Mouse (Mus musculus): ENCODE data around the gene Tti1.
A peak's percentile ranks its signal among the peaks of the same experiment; 100 is the strongest.

Gene Tti1

DNA sequence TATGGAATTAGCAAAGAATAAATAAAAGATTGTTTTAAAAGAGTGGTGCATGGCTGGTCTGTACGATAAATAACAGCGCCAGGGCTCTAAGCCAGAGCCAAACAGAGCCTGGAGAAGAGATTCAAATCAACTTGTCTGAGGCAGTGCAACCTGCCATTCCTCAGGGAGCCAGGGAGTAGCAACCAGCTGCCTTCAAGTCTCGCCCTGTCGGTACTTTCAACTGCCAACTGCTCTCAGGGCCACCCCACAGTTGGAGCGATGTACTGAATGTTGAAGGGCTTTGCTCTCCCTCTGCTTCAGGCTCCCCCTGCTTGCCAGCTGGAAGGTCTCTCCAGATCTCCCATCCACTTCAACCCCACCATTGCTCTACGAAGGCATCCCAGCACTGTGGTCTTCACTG is 58.1 kb downstream of the Tti1 start:
- no peak for DNase-seq

DNA sequence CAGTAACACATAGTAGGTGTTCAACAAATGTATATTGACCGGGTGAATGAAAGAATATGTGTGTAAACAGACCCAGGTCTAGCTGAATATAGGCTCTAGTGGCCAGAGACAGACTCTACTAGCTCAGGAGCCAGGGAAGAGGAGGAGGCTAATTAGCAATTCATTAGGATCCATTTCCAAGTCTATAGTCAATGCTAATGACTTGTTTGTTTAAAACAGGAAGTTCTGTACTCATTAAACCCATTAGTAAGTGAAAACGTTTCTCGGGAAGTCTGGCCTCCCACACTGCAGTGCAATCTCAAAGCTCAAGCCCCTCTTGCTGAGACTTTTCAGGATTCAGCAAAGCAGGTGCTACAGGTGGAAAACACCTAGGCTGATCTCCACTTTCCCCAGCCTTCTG is 60.4 kb downstream of the Tti1 start:
- no peak for DNase-seq

- DNase-seq: no peak
Observed at GRCm38 (mm10) chr2:157957707-157958108, 70.5 kb downstream of the Tti1 start.

- DNase-seq: peak; percentile 34
Observed at GRCm38 (mm10) chr2:157953978-157954377, 74.3 kb downstream of the Tti1 start.

DNA sequence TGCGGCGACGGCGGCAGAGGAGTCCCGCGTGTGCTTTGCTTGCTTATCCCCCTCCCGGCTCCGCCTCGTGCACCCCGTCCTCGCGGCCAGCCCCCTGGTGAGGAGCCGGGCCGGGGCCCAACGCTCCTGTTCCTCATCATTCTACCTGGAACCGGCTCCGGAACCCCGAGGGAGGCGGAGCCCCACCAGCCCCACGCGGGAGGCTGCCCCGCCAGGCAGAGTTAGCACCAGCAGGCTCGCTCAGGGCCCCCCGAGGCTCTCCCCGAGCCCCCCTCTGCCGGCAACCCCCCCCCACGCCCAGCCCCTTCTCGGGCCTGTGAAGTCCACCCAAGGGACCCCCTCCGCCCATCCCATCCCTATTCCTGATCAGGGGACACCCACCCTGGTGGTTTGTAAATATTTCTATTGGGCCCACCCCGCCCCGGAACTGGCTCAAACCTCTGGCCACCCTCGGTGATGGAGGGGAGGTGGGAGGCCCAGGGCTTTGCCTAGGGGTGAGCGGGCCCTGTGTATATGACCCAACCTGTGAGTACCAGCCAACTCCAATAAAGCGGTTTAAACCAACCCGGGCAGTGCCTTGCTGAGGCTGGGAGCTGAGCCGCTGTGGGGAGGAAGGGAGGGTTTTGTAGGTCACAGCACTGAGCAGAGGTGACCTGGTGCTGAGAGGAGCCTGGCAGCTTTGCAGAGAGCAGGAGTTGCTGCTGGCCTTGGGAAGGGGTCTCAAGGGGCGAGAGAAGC is 83.9 kb downstream of the Tti1 start:
- no peak for DNase-seq

- DNase-seq: peak; percentile 85
Observed at GRCm38 (mm10) chr2:157943514-157944155, 84.6 kb downstream of the Tti1 start.

DNA sequence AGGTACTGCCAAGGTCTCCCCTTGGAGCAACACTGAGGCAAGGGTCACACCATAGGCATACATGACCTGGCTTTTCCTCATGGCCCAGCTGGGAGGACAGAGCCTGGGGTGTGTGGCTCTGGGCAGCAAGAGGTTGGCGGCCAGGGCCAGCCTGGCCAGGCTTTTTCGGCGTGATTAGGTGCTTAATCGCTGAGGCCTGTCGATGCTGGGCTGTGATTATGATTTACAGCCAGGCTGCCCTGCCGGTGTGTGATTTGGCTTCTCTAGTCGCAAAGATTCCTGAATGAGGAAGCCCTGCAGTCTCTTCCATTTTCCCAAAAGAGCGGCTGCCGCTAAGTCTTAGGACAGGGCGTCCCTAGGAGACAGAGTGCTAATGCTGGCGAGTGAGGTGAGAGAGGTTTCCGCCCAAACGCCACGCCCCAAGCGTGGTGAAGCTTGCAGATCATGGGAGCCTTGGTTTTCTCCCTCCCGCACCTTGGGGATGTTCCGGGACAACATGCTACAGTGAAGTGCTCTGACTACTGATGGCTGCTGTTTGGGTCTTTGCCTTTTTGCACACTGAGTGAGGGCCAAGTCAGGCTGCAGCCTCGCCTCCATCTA is 87.5 kb downstream of the Tti1 start:
- DNase-seq: no peak

DNA sequence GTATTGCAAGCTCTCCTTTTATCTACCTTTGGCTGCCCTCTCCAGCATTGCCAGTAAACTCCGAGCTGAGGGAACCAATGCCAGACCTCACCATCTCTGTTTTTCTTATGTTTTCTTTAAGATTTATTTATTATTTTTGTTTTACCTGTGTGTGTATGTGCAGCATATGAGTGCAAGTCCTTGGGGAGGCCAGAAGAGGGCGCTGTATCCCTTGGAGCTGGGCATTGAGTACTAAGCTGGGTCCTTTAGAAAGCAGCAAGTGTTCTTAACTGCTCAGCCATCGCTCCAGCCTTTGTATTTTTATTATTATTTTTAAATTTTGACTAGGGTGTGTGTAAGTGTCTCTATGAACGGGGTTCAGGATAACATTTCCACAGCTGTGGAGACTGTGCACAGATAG is 91.6 kb downstream of the Tti1 start:
- DNase-seq: no peak

- DNase-seq: no peak
Observed at GRCm38 (mm10) chr2:157935444-157936171, 92.6 kb downstream of the Tti1 start.

DNA sequence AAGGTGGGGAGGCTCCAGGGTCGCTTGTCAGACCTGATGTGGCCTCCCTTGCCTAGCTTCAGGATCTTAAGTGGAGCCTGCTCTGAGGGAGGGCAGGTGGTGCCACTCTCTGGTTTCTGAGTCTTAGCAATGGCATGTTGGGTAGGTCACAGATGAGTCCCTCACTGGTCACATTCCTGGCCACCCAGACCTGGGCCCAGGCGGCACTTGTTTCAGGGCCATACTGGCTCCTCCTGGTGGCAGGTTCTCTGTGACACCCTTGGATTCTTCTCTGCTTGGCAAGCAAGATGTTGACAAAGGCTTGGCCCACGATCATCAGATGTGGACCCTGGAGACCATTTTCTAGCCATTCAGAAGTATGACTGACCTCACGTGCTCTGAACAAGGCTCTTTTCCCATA is 95.6 kb downstream of the Tti1 start:
- no peak for DNase-seq

Data from layer of hippocampus, adult 9-11 months (tissue).